Mouse (Mus musculus) limb, embryonic 14.5 days (tissue): ENCODE measurements around the gene Slc38a7. TPM values are rescaled to one million over a fixed set of nuclear protein-coding genes. Genes with fewer than 3 reads are reported as not detected.

Experiments
- ATAC-seq: fragments of 200-750 bp; cut with Nextera tagmentation; 2 replicates; pipeline ENCODE4 v1.8.0; 2017; ENCODE audit warnings: low read depth, moderate number of reproducible peaks, moderate TSS enrichment; ENCODE audit not compliant: low FRiP score
- DNase-seq: peaks from one replicate; pipeline ENCODE4 v3.0.0-alpha.2; 2015; ENCODE audit warnings: low spot score
- H3K27ac ChIP-seq: fragments of 300-500 bp; sonication (generic); replicated peaks from 2 replicates; pipeline ENCODE4 v1.5.1; 2014; ENCODE audit warnings: low read depth, mild to moderate bottlenecking, low read length, moderate library complexity, mixed read lengths
- H3K27me3 ChIP-seq: fragments of 300-500 bp; sonication (generic); 2 replicates; pipeline ENCODE4 v1.6.1; 2014; ENCODE audit warnings: low read length, mixed read lengths; ENCODE audit not compliant: control insufficient read depth, insufficient read depth
- H3K36me3 ChIP-seq: fragments of 300-500 bp; sonication (generic); 2 replicates; pipeline ENCODE4 v1.6.1; 2014; ENCODE audit warnings: mild to moderate bottlenecking, low read length, moderate library complexity, mixed read lengths; ENCODE audit not compliant: control insufficient read depth, insufficient read depth
- H3K4me1 ChIP-seq: fragments of 300-500 bp; sonication (generic); 2 replicates; pipeline ENCODE4 v1.6.1; 2014; ENCODE audit warnings: antibody characterized with exemption, low read length, mixed read lengths; ENCODE audit not compliant: control insufficient read depth, insufficient read depth
- H3K4me2 ChIP-seq: fragments of 300-500 bp; sonication (generic); replicated peaks from 2 replicates; pipeline ENCODE4 v1.6.1; 2014; ENCODE audit warnings: low read depth, mild to moderate bottlenecking, low read length, moderate library complexity; ENCODE audit not compliant: severe bottlenecking
- H3K4me3 ChIP-seq: fragments of 300-500 bp; sonication (generic); replicated peaks from 2 replicates; pipeline ENCODE4 v1.5.1; 2014; ENCODE audit warnings: low read length
- H3K9ac ChIP-seq: fragments of 300-500 bp; sonication (generic); 2 replicates; pipeline ENCODE4 v1.6.1; 2014; ENCODE audit warnings: mild to moderate bottlenecking, low read depth, low read length, moderate library complexity; ENCODE audit not compliant: severe bottlenecking
- H3K9me3 ChIP-seq: fragments of 300-500 bp; sonication (generic); 2 replicates; pipeline ENCODE4 v1.6.1; 2016; ENCODE audit warnings: low read length; ENCODE audit not compliant: control insufficient read depth
- POLR2A ChIP-seq: fragments of 200-500 bp; IDR thresholded peaks from 2 replicates; pipeline ENCODE4 v1.8.0; 2012; ENCODE audit warnings: inconsistent platforms, mild to moderate bottlenecking, moderate library complexity, borderline replicate concordance; ENCODE audit not compliant: insufficient read depth, insufficient read length; ENCODE audit errors: extremely low read depth
- WGBS: fragments of 180-500 bp; shearing (Covaris S2); extraction: QIAGEN DNeasy Blood & Tissue Kit; methylation state at CpG from one replicate; pipeline ENCODE4 v1.1.7; 2014; 5-methylcytosine and 5-hydroxymethylcytosine counted together
- polyA plus RNA-seq, 2 experiments: library from polyadenylated mRNA; depleted of rRNA in 1 of 2; stranded (reverse) in 1 of 2; unstranded in 1 of 2; fragments of >200 nt; fragmentation: Nextera tagmentation in 1 of 2; extraction: Ambion mirVana in 1 of 2; gene quantifications; 2 replicates each; pipeline versions ENCODE4 v1.2.1 to v1.2.3; 2012 to 2014

Slc38a7 gene
- 16.8 and 24.6 TPM in 2 replicates for polyA plus RNA-seq (2012; rRNA removed)
- polyA plus RNA-seq (2014; fragmentation: Nextera tagmentation; extraction: Ambion mirVana) = 16.1 and 16.3 TPM in 2 replicates

- peak within 1 kb of the TSS; percentile 67 for H3K4me2 ChIP-seq
- TF ChIP-seq POLR2A = 0 out of 2 replicates have a peak, but pooled peaks have one; percentile 12
- DNase-seq = peak; percentile 86
Measured at GRCm38 (mm10) chr8:95853102-95853843, at the start of gene Slc38a7. Gene Slc38a7 (minus strand): TSS chr8:95853539.

GRCm38 (mm10) chr8:95901864-95902263 is 48.5 kb upstream of the Slc38a7 start:
- DNase-seq (no peak), ATAC-seq (no peak)
- H3K27ac ChIP-seq = no peak overlapping the region

More at GRCm38 (mm10) chr8:95853102-95853843, at the start of gene Slc38a7:
- Histone ChIP-seq H3K9me3 (no peaks in the 10 kb centered on the region), H3K9ac (peak within 1 kb of the TSS; percentile 74), H3K36me3 (peaks cover 2% of the 10 kb centered on the region), H3K4me1 (peaks cover 7% of the 10 kb centered on the region; the same call in 1 of the 2 replicates), H3K27ac (no peak within 1 kb of the TSS), H3K4me3 (peak within 1 kb of the TSS; percentile 64), H3K27me3 (no peaks in the 10 kb centered on the region)
- WGBS = 21% methylated on average over 22 of the region's 22 CpGs
- ATAC-seq = peak; percentile 97

GRCm38 (mm10) chr8:95893701-95894100 is 40.4 kb upstream of the Slc38a7 start:
- Histone ChIP-seq H3K27ac (no peak overlapping the region), H3K9me3 (no peaks in the 10 kb centered on the region), H3K4me2 (no peak overlapping the region), H3K4me3 (no peak overlapping the region), H3K9ac (no peak overlapping the region), H3K27me3 (no peaks in the 10 kb centered on the region), H3K36me3 (no peaks in the 10 kb centered on the region), H3K4me1 (no peaks in the 10 kb centered on the region)
- TF ChIP-seq POLR2A = no peak
- 84% methylated on average over 5 of the region's 5 CpGs for WGBS
- no peak for ATAC-seq
- no peak for DNase-seq

More at GRCm38 (mm10) chr8:95901864-95902263, 48.5 kb upstream of the Slc38a7 start:
- no peak overlapping the region for H3K9ac ChIP-seq
- no peaks in the 10 kb centered on the region for H3K9me3 ChIP-seq
- H3K4me1 ChIP-seq = no peaks in the 10 kb centered on the region
- H3K4me3 ChIP-seq = no peak overlapping the region
- WGBS = 57% methylated on average over 7 of the region's 7 CpGs
- no peak overlapping the region for H3K4me2 ChIP-seq
- TF ChIP-seq POLR2A = no peak
- H3K36me3 ChIP-seq = no peaks in the 10 kb centered on the region
- no peaks in the 10 kb centered on the region for H3K27me3 ChIP-seq

- Histone ChIP-seq H3K9me3 (no peaks in the 10 kb centered on the region), H3K4me1 (peaks cover 3% of the 10 kb centered on the region; the same call in 1 of the 2 replicates), H3K4me3 (peak within 1 kb of the TSS; percentile 89), H3K36me3 (no peaks in the 10 kb centered on the region), H3K9ac (peak within 1 kb of the TSS; percentile 70), H3K27ac (peak within 1 kb of the TSS; percentile 58), H3K27me3 (no peaks in the 10 kb centered on the region), H3K4me2 (peak within 1 kb of the TSS; percentile 79)
- no peak for TF ChIP-seq POLR2A
- DNase-seq = peak; percentile 87
- ATAC-seq = peak; percentile 76
- WGBS = 7% methylated on average over 31 of the region's 31 CpGs
Measured at GRCm38 (mm10) chr8:95888285-95889136, 35.2 kb upstream of the Slc38a7 start, which contains the start of gene Got2. Gene Got2 (minus strand): TSS chr8:95888547.
